Mouse (Mus musculus): Measurements from ENCODE around the gene Olfr1257.

DNA sequence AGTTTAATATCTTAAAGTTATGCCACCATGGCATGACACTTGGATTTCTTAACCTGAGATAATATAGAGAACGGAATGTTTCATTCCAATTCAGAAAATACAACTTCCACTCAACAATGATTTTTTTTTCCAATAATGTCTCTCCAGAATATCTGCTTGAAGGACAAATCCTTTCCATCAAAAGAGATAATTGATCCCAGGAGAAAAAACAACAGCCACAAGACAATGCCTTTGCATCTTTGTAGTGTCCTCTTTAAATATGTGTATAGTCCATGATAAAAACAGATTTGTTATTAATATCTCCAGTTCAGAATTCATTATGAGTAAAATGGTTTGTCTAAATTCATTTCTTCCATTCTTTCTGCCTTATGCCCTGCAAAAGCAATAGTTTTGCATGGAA, at the start of gene Olfr1257:
- TF ChIP-seq POLR2A (IDR thresholded peaks at IDR 0.05; ENCODE audit: insufficient read length, low read depth) (no peak), E2F4 (IDR thresholded peaks at IDR 0.05; ENCODE audit: insufficient read depth) (no peak), MAX (IDR thresholded peaks at IDR 0.05; ENCODE audit: low read depth) (no peak), USF1 (IDR thresholded peaks at IDR 0.05; ENCODE audit: low read depth) (no peak)
